Mouse (Mus musculus) erythroblast, embryonic 14.5 days (primary cell): ENCODE results near the gene Myod1.

Experiments used
- GATA1 ChIP-seq: IDR thresholded peaks from 2 replicates; pipeline ENCODE4 v1.6.1; 2012; ENCODE audit warnings: low read length, inconsistent platforms, mixed read lengths
- TAL1 ChIP-seq: IDR thresholded peaks from 3 replicates; pipeline ENCODE4 v1.6.1; 2012; ENCODE audit warnings: low read length, inconsistent platforms, mixed read lengths

DNA sequence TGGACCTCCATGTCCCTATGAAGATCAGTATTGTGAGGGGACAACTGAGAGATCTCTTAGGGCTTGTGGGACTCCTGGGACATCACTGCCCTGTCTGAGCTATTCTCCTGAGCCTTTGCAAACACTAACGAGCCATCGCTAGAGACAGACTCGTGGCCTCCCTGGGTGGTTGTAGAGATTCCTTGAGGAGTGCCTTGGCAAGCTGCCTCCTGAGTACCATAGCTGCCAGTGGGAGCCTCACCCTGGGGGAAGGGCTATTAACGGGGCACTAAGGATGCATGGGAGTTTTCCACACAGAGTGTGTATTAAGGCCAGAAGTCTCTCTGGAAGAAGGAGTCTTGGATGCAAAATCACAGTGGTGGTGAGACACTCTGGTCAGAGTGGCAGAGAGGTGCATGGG, 48.7 kb downstream of the Myod1 start:
- TF ChIP-seq TAL1, result no peak
- TF ChIP-seq GATA1, result no peak
